Mouse (Mus musculus): ENCODE measurements around the gene Eci1.
"Not testable (repeated sequence)": the region's sequence is repeated elsewhere in the genome, so short reads cannot be mapped to it uniquely, and the experiment has no call there.

The Eci1 gene

DNA sequence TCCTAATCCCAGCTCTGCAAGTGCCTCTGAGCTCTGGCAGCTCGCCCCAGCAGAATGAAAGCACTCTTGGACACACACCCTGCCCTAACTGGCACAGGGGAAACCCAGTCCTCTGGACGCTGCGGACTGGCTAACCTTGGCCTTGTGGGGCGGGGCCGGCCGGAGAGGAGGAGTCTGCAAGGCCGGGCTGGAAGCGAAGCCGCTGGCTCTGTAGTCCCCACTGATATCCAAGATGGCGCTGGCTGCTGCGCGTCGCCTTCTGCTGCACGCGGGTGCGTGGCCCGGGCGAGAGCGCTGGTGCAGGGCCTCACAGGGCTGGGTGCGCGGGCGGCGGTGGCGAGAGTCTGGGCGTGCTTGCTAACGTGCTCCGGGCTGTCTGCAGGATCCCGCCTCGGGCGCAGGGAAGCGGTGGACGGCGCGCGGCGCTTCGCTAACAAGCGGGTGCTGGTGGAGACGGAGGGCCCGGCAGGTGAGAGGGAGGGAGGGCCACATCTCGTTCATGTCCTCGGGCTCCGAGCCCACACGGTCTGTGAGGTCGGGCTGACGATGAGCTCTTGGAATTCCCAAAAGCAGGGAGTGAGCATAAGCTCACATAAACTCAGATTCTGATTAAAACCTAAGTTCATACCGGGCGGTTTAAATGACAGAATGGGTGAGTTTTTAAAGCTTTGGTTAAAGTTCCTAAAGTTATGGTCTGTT is at the start of gene Eci1:
Gene Eci1, plus strand, starts transcription at position 171 of the 699 bp plus-strand sequence.
- peak; percentile 63 to 68 for DNase-seq

GRCm38 (mm10) chr17:24378496-24378895 is 47.9 kb upstream of the Eci1 start:
- DNase-seq = no peak

DNA sequence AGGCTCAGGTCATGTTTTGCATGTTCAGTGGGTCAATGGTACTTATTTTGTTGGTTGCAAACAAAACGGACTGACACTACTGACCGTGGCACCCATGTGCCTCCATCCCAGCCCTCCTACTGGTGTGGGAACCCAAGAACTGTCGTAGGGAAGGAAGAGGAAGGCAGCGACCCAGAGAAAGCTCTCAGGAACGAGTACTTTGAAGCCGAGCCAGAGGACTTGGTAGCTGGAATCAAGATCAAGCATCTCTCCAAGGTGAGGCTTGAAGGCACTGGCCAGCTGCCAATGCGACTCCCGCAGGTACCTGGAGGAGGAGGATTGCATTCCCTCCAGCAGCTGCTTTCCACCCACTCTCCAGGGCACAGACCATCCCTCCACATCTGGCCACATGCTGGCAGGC is 42.7 kb upstream of the Eci1 start:
- DNase-seq = no peak

GRCm38 (mm10) chr17:24388711-24389110 is 37.7 kb upstream of the Eci1 start:
- DNase-seq = no peak

- DNase-seq = peak; percentile 30 to 34
Measured at GRCm38 (mm10) chr17:24389865-24390264, 36.6 kb upstream of the Eci1 start.

DNA sequence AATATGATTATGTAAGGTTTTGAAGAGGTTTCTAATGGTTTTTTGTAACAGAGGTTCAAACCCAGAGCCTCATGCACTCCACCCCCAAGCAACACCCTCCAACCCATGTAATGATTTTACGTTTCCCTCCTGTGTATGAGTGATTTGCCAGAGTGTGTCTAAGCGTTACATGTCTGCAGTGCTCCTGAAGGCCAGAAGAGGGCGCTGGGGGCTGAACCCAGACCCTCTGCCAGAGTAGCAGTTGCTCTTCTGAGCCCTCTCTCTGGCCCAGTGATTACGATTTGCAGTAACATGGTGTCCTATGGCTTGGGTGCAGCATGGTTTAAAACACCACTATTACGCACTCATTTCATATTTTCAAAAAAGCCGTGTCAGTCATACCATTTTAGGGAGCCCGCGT is 35.3 kb upstream of the Eci1 start:
- DNase-seq = no peak

DNA sequence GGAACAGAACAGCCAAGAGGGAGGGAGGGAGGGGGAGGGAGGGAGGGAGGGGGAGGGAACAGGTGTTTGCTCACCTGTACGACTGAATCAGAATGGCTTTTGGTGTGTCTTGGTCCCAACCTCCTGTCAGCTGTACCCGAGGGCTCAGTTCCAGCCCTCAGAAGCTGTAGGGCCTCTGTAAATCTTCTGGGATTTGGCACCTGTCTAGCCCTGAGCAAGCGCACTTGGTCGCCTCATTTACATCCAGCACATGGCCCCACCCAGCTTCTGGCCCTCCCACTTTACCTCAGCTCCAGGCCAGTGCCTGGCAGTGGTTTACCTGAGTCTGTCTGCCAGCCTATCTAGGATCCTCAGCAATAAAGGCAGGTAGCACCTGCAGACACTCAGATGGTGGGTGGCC is 32.9 kb upstream of the Eci1 start:
- no peak for DNase-seq

- no peak for DNase-seq
Measured at GRCm38 (mm10) chr17:24394456-24394855, 32.0 kb upstream of the Eci1 start.

DNA sequence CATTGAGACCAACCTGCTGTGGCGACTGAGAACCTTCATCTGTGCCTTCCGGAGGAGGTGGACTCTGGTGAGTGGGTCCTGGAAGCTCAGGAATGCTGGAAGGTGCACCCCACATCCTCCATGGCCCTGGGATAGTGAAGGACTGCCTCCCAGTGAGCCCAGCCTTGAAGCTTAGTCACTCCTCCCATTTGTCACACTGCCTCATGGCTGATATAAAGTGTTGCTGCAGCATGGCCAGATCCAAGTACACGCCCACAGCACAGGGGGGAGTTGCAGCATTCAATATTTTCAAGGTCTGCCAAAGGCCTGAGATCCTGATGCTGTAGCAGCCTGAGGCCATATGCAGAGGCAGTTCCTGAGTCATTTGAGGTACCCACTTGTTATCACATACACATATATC is 24.1 kb upstream of the Eci1 start:
- DNase-seq = no peak

DNA sequence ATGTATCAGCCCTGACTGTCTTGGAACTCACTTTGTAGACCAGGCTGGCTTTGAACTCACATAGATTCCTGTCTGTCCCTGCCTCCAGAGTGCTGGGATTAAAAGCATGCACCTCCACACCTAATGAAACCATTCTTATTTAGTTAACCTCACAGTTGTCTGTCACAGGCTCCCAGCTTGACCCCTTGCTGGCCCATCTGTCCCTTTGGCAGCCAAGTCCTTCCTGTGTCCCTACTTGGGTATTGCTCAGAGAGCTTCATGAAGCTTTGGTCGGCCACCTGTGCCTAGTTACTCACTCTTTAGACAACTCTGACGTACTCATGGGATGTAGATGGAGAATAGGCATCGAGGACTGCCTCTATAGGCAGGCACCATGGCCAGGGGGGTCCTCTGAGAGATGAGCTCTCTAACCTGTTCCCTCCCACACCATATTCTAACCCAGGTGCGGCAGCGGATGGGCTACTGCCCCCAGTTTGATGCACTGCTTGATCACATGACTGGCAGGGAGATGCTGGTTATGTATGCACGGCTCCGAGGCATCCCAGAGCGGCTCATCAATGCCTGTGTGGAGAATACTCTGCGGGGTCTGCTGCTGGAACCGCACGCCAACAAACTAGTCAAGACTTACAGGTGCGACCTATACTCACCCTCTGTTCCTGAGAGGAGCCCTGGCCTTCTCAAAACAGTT is 19.2 kb upstream of the Eci1 start:
- no peak for DNase-seq

GRCm38 (mm10) chr17:24413557-24414211 is 12.8 kb upstream of the Eci1 start:
- DNase-seq = peak; percentile 49 to 54

GRCm38 (mm10) chr17:24414230-24414976 is 12.0 kb upstream of the Eci1 start, which contains the start of gene Rnps1:
Gene Rnps1 (plus strand): TSS chr17:24414565.
- peak; percentile 88 to 91 for DNase-seq

- no peak for DNase-seq
Measured at GRCm38 (mm10) chr17:24415011-24415410, 11.4 kb upstream of the Eci1 start.

- DNase-seq = no peak
Measured at GRCm38 (mm10) chr17:24416051-24416652, 10.3 kb upstream of the Eci1 start.

DNA sequence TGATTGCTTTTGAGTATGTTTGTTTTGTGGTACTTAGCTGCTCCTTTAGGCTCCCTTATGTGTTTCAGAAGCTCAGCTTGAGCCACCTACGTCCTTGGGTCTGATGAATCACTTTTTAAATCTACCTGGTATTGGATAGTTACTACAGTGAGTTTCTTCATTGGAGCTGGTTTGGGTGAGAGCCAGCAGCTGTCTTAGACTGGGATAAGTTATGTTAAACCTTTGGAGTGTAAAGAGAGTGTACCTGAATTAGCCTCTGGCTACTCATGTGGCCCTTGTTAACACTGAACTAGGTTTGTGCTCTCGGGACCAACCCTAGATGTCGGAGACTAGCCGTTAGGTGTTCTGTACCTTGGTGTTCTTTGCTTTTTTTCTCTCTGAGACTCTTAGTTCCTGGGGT is 3.3 kb upstream of the Eci1 start:
- no peak for DNase-seq

- DNase-seq = no peak
Measured at GRCm38 (mm10) chr17:24424489-24424888, 2.0 kb upstream of the Eci1 start.

DNA sequence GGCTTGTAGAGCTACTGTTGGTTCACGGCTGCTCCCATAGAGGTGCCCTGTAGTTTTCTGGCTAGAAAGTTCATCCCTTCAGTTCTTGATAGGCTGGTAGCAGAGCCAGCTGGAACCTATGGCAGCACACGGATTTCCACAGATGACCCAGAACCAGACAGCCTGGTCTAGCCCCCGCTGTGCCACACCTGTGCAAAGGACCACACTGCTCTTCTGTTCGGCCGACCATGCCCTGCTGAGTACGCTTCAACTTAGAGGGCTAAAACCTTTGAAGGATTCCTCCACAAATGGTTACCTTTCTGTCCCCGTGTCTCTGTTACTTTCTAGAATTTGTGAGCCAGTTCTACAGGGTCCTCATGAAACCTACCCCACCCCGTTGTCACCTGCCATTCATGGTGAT is 1.1 kb upstream of the Eci1 start:
- not testable (repeated sequence) for DNase-seq

DNA sequence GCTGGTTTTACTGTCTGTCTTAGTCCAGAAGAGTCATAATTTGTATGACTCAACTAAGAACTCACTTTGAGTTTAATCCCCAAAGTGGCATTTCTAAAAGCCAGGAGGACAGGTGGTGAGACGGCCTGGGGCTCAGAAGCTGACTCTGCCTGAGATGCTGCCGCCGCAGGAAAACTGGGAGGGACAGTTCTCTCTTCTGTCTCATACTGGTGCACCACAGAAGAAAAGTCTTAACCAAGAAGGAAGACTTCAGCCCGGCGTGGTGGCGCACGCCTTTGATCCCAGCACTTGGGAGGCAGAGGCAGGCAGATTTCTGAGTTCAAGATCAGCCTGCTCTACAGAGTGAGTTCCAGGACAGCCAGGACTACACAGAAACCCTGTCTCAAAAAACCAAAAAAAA is 536 bp upstream of the Eci1 start:
- no peak for DNase-seq

GRCm38 (mm10) chr17:24427170-24427557 is 723 bp downstream of the Eci1 start:
- no peak for DNase-seq

DNA sequence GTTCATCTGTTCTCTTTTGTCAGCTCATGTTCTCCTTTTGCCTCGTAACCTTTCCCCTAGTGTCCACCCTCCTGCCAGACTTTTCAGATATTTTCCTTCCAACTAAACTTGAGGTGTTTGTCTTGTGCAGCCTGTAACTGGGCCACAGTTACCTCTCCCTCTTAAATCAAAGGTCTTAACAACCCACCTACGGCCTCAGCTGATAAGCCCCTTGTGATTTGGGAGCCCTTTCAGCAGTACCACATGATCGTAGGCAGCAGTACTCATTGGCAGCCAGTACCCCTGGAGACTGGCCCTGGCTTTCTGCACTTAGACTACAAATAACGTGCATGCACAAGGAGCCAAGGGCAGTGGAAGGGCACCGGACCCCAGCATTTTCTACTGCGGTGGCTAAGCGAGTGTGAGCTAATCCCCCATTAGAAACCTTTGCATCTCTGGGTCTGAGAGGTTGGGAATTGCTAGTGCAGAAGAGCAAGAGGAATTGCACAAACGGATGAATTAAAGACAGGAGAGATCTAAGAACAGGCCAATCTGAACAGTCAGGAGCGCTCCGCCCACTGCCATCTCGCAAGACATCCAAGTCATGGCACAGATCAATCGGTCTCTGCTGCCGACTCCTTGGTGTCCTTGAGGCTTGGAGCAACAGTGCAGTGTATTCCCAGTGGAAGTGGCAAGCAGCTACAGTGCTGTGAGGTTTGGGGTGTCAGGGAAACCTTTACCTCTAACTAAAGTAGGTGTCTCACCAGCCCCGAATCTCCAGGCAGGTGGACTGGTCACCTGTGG is 3.0 kb downstream of the Eci1 start:
- DNase-seq = no peak

DNA sequence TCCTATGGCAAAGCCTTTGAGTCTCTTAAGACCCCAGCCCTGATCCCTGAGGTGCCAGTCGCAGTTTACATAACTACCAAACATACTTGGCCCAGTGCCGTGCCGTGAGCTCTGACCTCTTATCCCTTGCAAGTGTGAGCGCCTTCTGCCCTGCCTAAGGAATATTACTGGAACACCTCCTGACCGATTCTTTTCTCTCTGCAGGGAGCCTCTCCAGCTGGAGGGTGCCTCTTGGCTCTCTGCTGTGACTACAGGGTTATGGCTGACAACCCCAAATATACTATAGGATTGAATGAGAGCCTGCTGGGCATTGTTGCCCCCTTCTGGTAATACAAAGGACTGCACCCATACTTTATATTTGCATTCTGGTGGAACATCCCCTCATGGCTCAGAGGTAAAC is 10.6 kb downstream of the Eci1 start:
- DNase-seq = no peak

- DNase-seq = no peak
Measured at GRCm38 (mm10) chr17:24440377-24440776, 13.9 kb downstream of the Eci1 start.
